Mouse (Mus musculus): ENCODE results near the gene Eml6.

GRCm38 (mm10) chr11:29765063-29765462 is 260.8 kb downstream of the Eml6 start:
- TF ChIP-seq CTCF (IDR thresholded peaks at IDR 0.05; ENCODE audit: control insufficient read depth, insufficient read depth, low read length): no peak
- no peak for TF ChIP-seq POLR2A (IDR thresholded peaks at IDR 0.05; ENCODE audit: borderline replicate concordance, control insufficient read depth, low read depth, low read length)

Data from bone marrow, adult 2 months (tissue).